Mouse (Mus musculus): ENCODE data around the gene Gpd2. TPM values are rescaled to one million over a fixed set of nuclear protein-coding genes. Genes with fewer than 3 reads are reported as not detected.

Gpd2 gene
- polyA plus RNA-seq, 1 experiment from 2014 or later = 21.1 TPM

- ATAC-seq (ENCODE audit: low read depth) = no peak
- WGBS = 88% methylated on average over 10 of the region's 10 CpGs
- no peak overlapping the region for H3K27ac ChIP-seq (ENCODE audit: low read depth, low read length)
Observed at GRCm38 (mm10) chr2:57280190-57280723, 42.8 kb downstream of the Gpd2 start.

GRCm38 (mm10) chr2:57283791-57284190 lies 46.4 kb downstream of the Gpd2 start:
- Histone ChIP-seq H3K27me3 (ENCODE audit: control insufficient read depth, insufficient read depth, low read length) (no peaks in the 10 kb centered on the region), H3K27ac (ENCODE audit: low read depth, low read length) (no peak overlapping the region), H3K4me3 (ENCODE audit: low read depth, low read length) (no peak overlapping the region), H3K36me3 (ENCODE audit: control insufficient read depth, insufficient read depth, low read length) (no peaks in the 10 kb centered on the region), H3K4me2 (ENCODE audit: low read depth, low read length) (no peak overlapping the region), H3K9ac (replicated peaks; ENCODE audit: low read depth, low read length) (no peak overlapping the region), H3K9me3 (ENCODE audit: control insufficient read depth, low read length) (no peaks in the 10 kb centered on the region), H3K4me1 (ENCODE audit: control insufficient read depth, insufficient read depth, low read length) (no peaks in the 10 kb centered on the region)
- no peak for ATAC-seq (ENCODE audit: low read depth)
- 74% methylated on average over 7 of the region's 7 CpGs for whole genome bisulfite sequencing

More at GRCm38 (mm10) chr2:57280190-57280723, 42.8 kb downstream of the Gpd2 start:
- Histone ChIP-seq H3K4me3 (ENCODE audit: low read depth, low read length) (no peak overlapping the region), H3K9me3 (ENCODE audit: control insufficient read depth, low read length) (no peaks in the 10 kb centered on the region), H3K4me1 (ENCODE audit: control insufficient read depth, insufficient read depth, low read length) (no peaks in the 10 kb centered on the region), H3K36me3 (ENCODE audit: control insufficient read depth, insufficient read depth, low read length) (no peaks in the 10 kb centered on the region), H3K4me2 (ENCODE audit: low read depth, low read length) (no peak overlapping the region), H3K9ac (replicated peaks; ENCODE audit: low read depth, low read length) (no peak overlapping the region), H3K27me3 (ENCODE audit: control insufficient read depth, insufficient read depth, low read length) (no peaks in the 10 kb centered on the region)

GRCm38 (mm10) chr2:57285197-57285596 lies 47.8 kb downstream of the Gpd2 start:
- Histone ChIP-seq H3K4me3 (ENCODE audit: low read depth, low read length) (no peak overlapping the region), H3K4me1 (ENCODE audit: control insufficient read depth, insufficient read depth, low read length) (no peaks in the 10 kb centered on the region), H3K27ac (ENCODE audit: low read depth, low read length) (no peak overlapping the region), H3K27me3 (ENCODE audit: control insufficient read depth, insufficient read depth, low read length) (no peaks in the 10 kb centered on the region), H3K9ac (replicated peaks; ENCODE audit: low read depth, low read length) (no peak overlapping the region), H3K9me3 (ENCODE audit: control insufficient read depth, low read length) (no peaks in the 10 kb centered on the region), H3K4me2 (ENCODE audit: low read depth, low read length) (no peak overlapping the region), H3K36me3 (ENCODE audit: control insufficient read depth, insufficient read depth, low read length) (no peaks in the 10 kb centered on the region)
- ATAC-seq (ENCODE audit: low read depth) = no peak
- 80% methylated on average over 4 of the region's 4 CpGs for WGBS

GRCm38 (mm10) chr2:57287986-57288385 lies 50.6 kb downstream of the Gpd2 start:
- Histone ChIP-seq H3K9me3 (ENCODE audit: control insufficient read depth, low read length) (no peaks in the 10 kb centered on the region), H3K9ac (replicated peaks; ENCODE audit: low read depth, low read length) (no peak overlapping the region), H3K4me2 (ENCODE audit: low read depth, low read length) (no peak overlapping the region), H3K4me1 (ENCODE audit: control insufficient read depth, insufficient read depth, low read length) (no peaks in the 10 kb centered on the region), H3K27ac (ENCODE audit: low read depth, low read length) (no peak overlapping the region), H3K36me3 (ENCODE audit: control insufficient read depth, insufficient read depth, low read length) (no peaks in the 10 kb centered on the region), H3K27me3 (ENCODE audit: control insufficient read depth, insufficient read depth, low read length) (no peaks in the 10 kb centered on the region), H3K4me3 (ENCODE audit: low read depth, low read length) (no peak overlapping the region)
- 95% methylated on average over 1 of the region's 1 CpGs for WGBS
- ATAC-seq (ENCODE audit: low read depth) = no peak

GRCm38 (mm10) chr2:57293571-57293970 lies 56.1 kb downstream of the Gpd2 start:
- Histone ChIP-seq H3K27me3 (ENCODE audit: control insufficient read depth, insufficient read depth, low read length) (no peaks in the 10 kb centered on the region), H3K36me3 (ENCODE audit: control insufficient read depth, insufficient read depth, low read length) (no peaks in the 10 kb centered on the region), H3K4me1 (ENCODE audit: control insufficient read depth, insufficient read depth, low read length) (no peaks in the 10 kb centered on the region), H3K4me2 (ENCODE audit: low read depth, low read length) (no peak overlapping the region), H3K27ac (ENCODE audit: low read depth, low read length) (no peak overlapping the region), H3K4me3 (ENCODE audit: low read depth, low read length) (no peak overlapping the region), H3K9me3 (ENCODE audit: control insufficient read depth, low read length) (no peaks in the 10 kb centered on the region), H3K9ac (replicated peaks; ENCODE audit: low read depth, low read length) (no peak overlapping the region)
- ATAC-seq (ENCODE audit: low read depth) = no peak
- WGBS = 94% methylated on average over 2 of the region's 2 CpGs

- Histone ChIP-seq H3K4me2 (ENCODE audit: low read depth, low read length) (no peak overlapping the region), H3K4me3 (ENCODE audit: low read depth, low read length) (no peak overlapping the region), H3K36me3 (ENCODE audit: control insufficient read depth, insufficient read depth, low read length) (no peaks in the 10 kb centered on the region), H3K9ac (replicated peaks; ENCODE audit: low read depth, low read length) (no peak overlapping the region), H3K9me3 (ENCODE audit: control insufficient read depth, low read length) (no peaks in the 10 kb centered on the region), H3K4me1 (ENCODE audit: control insufficient read depth, insufficient read depth, low read length) (no peaks in the 10 kb centered on the region), H3K27ac (ENCODE audit: low read depth, low read length) (no peak overlapping the region), H3K27me3 (ENCODE audit: control insufficient read depth, insufficient read depth, low read length) (no peaks in the 10 kb centered on the region)
- WGBS = 84% methylated on average over 4 of the region's 4 CpGs
- ATAC-seq (ENCODE audit: low read depth) = no peak
Observed at GRCm38 (mm10) chr2:57296069-57296468, 58.6 kb downstream of the Gpd2 start.

- ATAC-seq (ENCODE audit: low read depth) = no peak
- WGBS = 93% methylated on average over 4 of the region's 4 CpGs
- H3K9ac ChIP-seq (replicated peaks; ENCODE audit: low read depth, low read length) = no peak overlapping the region
Observed at GRCm38 (mm10) chr2:57297226-57297625, 59.8 kb downstream of the Gpd2 start.

GRCm38 (mm10) chr2:57301539-57301938 lies 64.1 kb downstream of the Gpd2 start:
- Histone ChIP-seq H3K27ac (ENCODE audit: low read depth, low read length) (no peak overlapping the region), H3K36me3 (ENCODE audit: control insufficient read depth, insufficient read depth, low read length) (no peaks in the 10 kb centered on the region), H3K4me2 (ENCODE audit: low read depth, low read length) (no peak overlapping the region), H3K27me3 (ENCODE audit: control insufficient read depth, insufficient read depth, low read length) (no peaks in the 10 kb centered on the region), H3K4me3 (ENCODE audit: low read depth, low read length) (no peak overlapping the region), H3K4me1 (ENCODE audit: control insufficient read depth, insufficient read depth, low read length) (no peaks in the 10 kb centered on the region), H3K9ac (replicated peaks; ENCODE audit: low read depth, low read length) (no peak overlapping the region), H3K9me3 (ENCODE audit: control insufficient read depth, low read length) (no peaks in the 10 kb centered on the region)
- no peak for ATAC-seq (ENCODE audit: low read depth)
- WGBS = 67% methylated on average over 3 of the region's 3 CpGs

More at GRCm38 (mm10) chr2:57297226-57297625, 59.8 kb downstream of the Gpd2 start:
- H3K4me1 ChIP-seq (ENCODE audit: control insufficient read depth, insufficient read depth, low read length) = no peaks in the 10 kb centered on the region
- H3K4me2 ChIP-seq (ENCODE audit: low read depth, low read length) = no peak overlapping the region
- H3K9me3 ChIP-seq (ENCODE audit: control insufficient read depth, low read length) = no peaks in the 10 kb centered on the region
- H3K27me3 ChIP-seq (ENCODE audit: control insufficient read depth, insufficient read depth, low read length) = no peaks in the 10 kb centered on the region
- no peak overlapping the region for H3K27ac ChIP-seq (ENCODE audit: low read depth, low read length)
- no peak overlapping the region for H3K4me3 ChIP-seq (ENCODE audit: low read depth, low read length)
- no peaks in the 10 kb centered on the region for H3K36me3 ChIP-seq (ENCODE audit: control insufficient read depth, insufficient read depth, low read length)

- WGBS = 55% methylated on average over 4 of the region's 4 CpGs
- no peak overlapping the region for H3K27ac ChIP-seq (ENCODE audit: low read depth, low read length)
- no peak overlapping the region for H3K4me2 ChIP-seq (ENCODE audit: low read depth, low read length)
- no peak for ATAC-seq (ENCODE audit: low read depth)
- H3K4me1 ChIP-seq (ENCODE audit: control insufficient read depth, insufficient read depth, low read length) = no peaks in the 10 kb centered on the region
- no peaks in the 10 kb centered on the region for H3K27me3 ChIP-seq (ENCODE audit: control insufficient read depth, insufficient read depth, low read length)
- H3K36me3 ChIP-seq (ENCODE audit: control insufficient read depth, insufficient read depth, low read length) = no peaks in the 10 kb centered on the region
- H3K4me3 ChIP-seq (ENCODE audit: low read depth, low read length) = no peak overlapping the region
- no peak overlapping the region for H3K9ac ChIP-seq (replicated peaks; ENCODE audit: low read depth, low read length)
- H3K9me3 ChIP-seq (ENCODE audit: control insufficient read depth, low read length) = no peaks in the 10 kb centered on the region
Observed at GRCm38 (mm10) chr2:57304212-57304611, 66.8 kb downstream of the Gpd2 start.
